Mouse (Mus musculus) megakaryocyte, adult 5-6 weeks (primary cell): ENCODE data around the gene Ccdc183. TPM values are rescaled to one million over a fixed set of nuclear protein-coding genes. Genes with fewer than 3 reads are reported as not detected.

Experiments used
- total RNA-seq, 2 experiments: library from RNA; stranded (forward) in 1 of 2; stranded (reverse) in 1 of 2; fragments of 153-499, 151-499 nt in 1 of 2; fragments of 221-1000, 200-1000 nt in 1 of 2; gene quantifications; 2 replicates each; pipeline versions ENCODE4 v1.2.3 to v1.2.4; 2015 to 2017

Ccdc183 gene
- total RNA-seq, 2 experiments from 2014 or later, result not detected

Other genes starting within 250 kb of the Ccdc183 start
Only the 30 nearest of the 33 such genes appear.
- gene Entpd2, start 221.8 kb downstream of the Ccdc183 start, total RNA-seq (2015), result not detected in 2 replicates
- not detected in 2 replicates for gene Entpd2, start 221.8 kb downstream of the Ccdc183 start, total RNA-seq (2017)
- gene Npdc1, start 218.3 kb downstream of the Ccdc183 start, total RNA-seq (2015), result not detected in 2 replicates
- gene Npdc1, start 218.3 kb downstream of the Ccdc183 start, total RNA-seq (2017), result not detected in 2 replicates
- gene Fut7, start 194.4 kb downstream of the Ccdc183 start, total RNA-seq (2015), result 10.1 and 11.6 TPM in 2 replicates
- 20.4 and 21.5 TPM in 2 replicates for gene Fut7, start 194.4 kb downstream of the Ccdc183 start, total RNA-seq (2017)
- 25.5 and 33.3 TPM in 2 replicates for gene Abca2, start 189.0 kb downstream of the Ccdc183 start, total RNA-seq (2015)
- gene Abca2, start 189.0 kb downstream of the Ccdc183 start, total RNA-seq (2017), result 12.0 and 13.0 TPM in 2 replicates
- not detected in 2 replicates for gene Clic3, start 160.8 kb downstream of the Ccdc183 start, total RNA-seq (2015)
- gene Clic3, start 160.8 kb downstream of the Ccdc183 start, total RNA-seq (2017), result not detected in 2 replicates
- gene Paxx, start 156.6 kb downstream of the Ccdc183 start, total RNA-seq (2015), result 36.3 and 36.5 TPM in 2 replicates
- gene Paxx, start 156.6 kb downstream of the Ccdc183 start, total RNA-seq (2017), result 25.7 and 29.6 TPM in 2 replicates
- not detected in 2 replicates for gene Ptgds, start 147.6 kb downstream of the Ccdc183 start, total RNA-seq (2015)
- gene Ptgds, start 147.6 kb downstream of the Ccdc183 start, total RNA-seq (2017), result not detected in 2 replicates
- not detected in 2 replicates for gene Lcn12, start 123.8 kb downstream of the Ccdc183 start, total RNA-seq (2015)
- gene Lcn12, start 123.8 kb downstream of the Ccdc183 start, total RNA-seq (2017), result not detected in 2 replicates
- gene Fbxw5, start 116.9 kb downstream of the Ccdc183 start, total RNA-seq (2015), result 23.4 and 32.3 TPM in 2 replicates
- gene Fbxw5, start 116.9 kb downstream of the Ccdc183 start, total RNA-seq (2017), result 15.5 and 19.8 TPM in 2 replicates
- 0.18 and 2.1 TPM in 2 replicates for gene C8g, start 116.0 kb downstream of the Ccdc183 start, total RNA-seq (2015)
- 0.44 and 1.2 TPM in 2 replicates for gene C8g, start 116.0 kb downstream of the Ccdc183 start, total RNA-seq (2017)
- 9.1 and 9.4 TPM in 2 replicates for gene Traf2, start 70.7 kb downstream of the Ccdc183 start, total RNA-seq (2015)
- 12.6 and 15.3 TPM in 2 replicates for gene Traf2, start 70.7 kb downstream of the Ccdc183 start, total RNA-seq (2017)
- gene Edf1, start 59.8 kb downstream of the Ccdc183 start, total RNA-seq (2015), result 155 and 171 TPM in 2 replicates
- gene Edf1, start 59.8 kb downstream of the Ccdc183 start, total RNA-seq (2017), result 133 and 145 TPM in 2 replicates
- gene Mamdc4, start 42.8 kb downstream of the Ccdc183 start, total RNA-seq (2015), result 0.09 and 2.3 TPM in 2 replicates
- 0.15 and 5.0 TPM in 2 replicates for gene Mamdc4, start 42.8 kb downstream of the Ccdc183 start, total RNA-seq (2017)
- 12.7 and 15.1 TPM in 2 replicates for gene Phpt1, start 42.5 kb downstream of the Ccdc183 start, total RNA-seq (2015)
- 8.4 and 11.8 TPM in 2 replicates for gene Phpt1, start 42.5 kb downstream of the Ccdc183 start, total RNA-seq (2017)
- gene Ajm1, start 35.9 kb downstream of the Ccdc183 start, total RNA-seq (2015), result not detected in 2 replicates
- gene Ajm1, start 35.9 kb downstream of the Ccdc183 start, total RNA-seq (2017), result not detected in 2 replicates
- 18.3 and 25.7 TPM in 2 replicates for gene Rabl6, start 9.2 kb downstream of the Ccdc183 start, total RNA-seq (2015)
- 34.0 and 43.0 TPM in 2 replicates for gene Rabl6, start 9.2 kb downstream of the Ccdc183 start, total RNA-seq (2017)
- gene Tmem141, start 4.3 kb upstream of the Ccdc183 start, total RNA-seq (2015), result 8.4 and 19.2 TPM in 2 replicates
- gene Tmem141, start 4.3 kb upstream of the Ccdc183 start, total RNA-seq (2017), result 18.5 and 25.2 TPM in 2 replicates
- gene Fcna, start 10.4 kb upstream of the Ccdc183 start, total RNA-seq (2015), result 1.1 and 1.9 TPM in 2 replicates
- 2.2 and 3.2 TPM in 2 replicates for gene Fcna, start 10.4 kb upstream of the Ccdc183 start, total RNA-seq (2017)
- not detected in 2 replicates for gene Lcn8, start 35.4 kb upstream of the Ccdc183 start, total RNA-seq (2015)
- not detected in 2 replicates for gene Lcn8, start 35.4 kb upstream of the Ccdc183 start, total RNA-seq (2017)
- not detected in 2 replicates for gene Lcn5, start 40.3 kb upstream of the Ccdc183 start, total RNA-seq (2015)
- gene Lcn5, start 40.3 kb upstream of the Ccdc183 start, total RNA-seq (2017), result not detected in 2 replicates
- not detected in 2 replicates for gene Lcn6, start 59.1 kb upstream of the Ccdc183 start, total RNA-seq (2015)
- not detected in 2 replicates for gene Lcn6, start 59.1 kb upstream of the Ccdc183 start, total RNA-seq (2017)
- gene Lcn10, start 65.0 kb upstream of the Ccdc183 start, total RNA-seq (2015), result not detected in 2 replicates
- gene Lcn10, start 65.0 kb upstream of the Ccdc183 start, total RNA-seq (2017), result not detected in 2 replicates
- not detected in 2 replicates for gene Obp2a, start 82.4 kb upstream of the Ccdc183 start, total RNA-seq (2015)
- not detected in 2 replicates for gene Obp2a, start 82.4 kb upstream of the Ccdc183 start, total RNA-seq (2017)
- gene Bmyc, start 89.1 kb upstream of the Ccdc183 start, total RNA-seq (2015), result 24.4 and 25.9 TPM in 2 replicates
- 7.6 and 9.3 TPM in 2 replicates for gene Bmyc, start 89.1 kb upstream of the Ccdc183 start, total RNA-seq (2017)
- not detected in 2 replicates for gene Obp2b, start 119.3 kb upstream of the Ccdc183 start, total RNA-seq (2015)
- gene Obp2b, start 119.3 kb upstream of the Ccdc183 start, total RNA-seq (2017), result not detected in 2 replicates
- gene Lcn3, start 147.9 kb upstream of the Ccdc183 start, total RNA-seq (2015), result not detected in 2 replicates
- not detected in 2 replicates for gene Lcn3, start 147.9 kb upstream of the Ccdc183 start, total RNA-seq (2017)
- not detected in 2 replicates for gene Lcn11, start 159.3 kb upstream of the Ccdc183 start, total RNA-seq (2015)
- not detected in 2 replicates for gene Lcn11, start 159.3 kb upstream of the Ccdc183 start, total RNA-seq (2017)
- not detected in 2 replicates for gene Gm13539, start 164.6 kb upstream of the Ccdc183 start, total RNA-seq (2015)
- gene Gm13539, start 164.6 kb upstream of the Ccdc183 start, total RNA-seq (2017), result not detected in 2 replicates
- not detected in 2 replicates for gene Glt6d1, start 198.2 kb upstream of the Ccdc183 start, total RNA-seq (2015)
- not detected in 2 replicates for gene Glt6d1, start 198.2 kb upstream of the Ccdc183 start, total RNA-seq (2017)
- gene Lcn9, start 205.5 kb upstream of the Ccdc183 start, total RNA-seq (2015), result not detected in 2 replicates
- not detected in 2 replicates for gene Lcn9, start 205.5 kb upstream of the Ccdc183 start, total RNA-seq (2017)